Mouse (Mus musculus) spleen, adult 2 months (tissue): ENCODE data around the gene Ms4a10.

Experiments used
- CTCF ChIP-seq: fragments of 200-500 bp; IDR thresholded peaks from 2 replicates; pipeline ENCODE4 v1.5.1; 2011; ENCODE audit warnings: mild to moderate bottlenecking, inconsistent platforms; ENCODE audit not compliant: insufficient read depth, insufficient read length, insufficient replicate concordance; ENCODE audit errors: extremely low read depth
- POLR2A ChIP-seq: fragments of 200-500 bp; IDR thresholded peaks from 2 replicates; pipeline ENCODE4 v1.6.1; 2011; ENCODE audit warnings: low read depth, low read length, inconsistent platforms

DNA sequence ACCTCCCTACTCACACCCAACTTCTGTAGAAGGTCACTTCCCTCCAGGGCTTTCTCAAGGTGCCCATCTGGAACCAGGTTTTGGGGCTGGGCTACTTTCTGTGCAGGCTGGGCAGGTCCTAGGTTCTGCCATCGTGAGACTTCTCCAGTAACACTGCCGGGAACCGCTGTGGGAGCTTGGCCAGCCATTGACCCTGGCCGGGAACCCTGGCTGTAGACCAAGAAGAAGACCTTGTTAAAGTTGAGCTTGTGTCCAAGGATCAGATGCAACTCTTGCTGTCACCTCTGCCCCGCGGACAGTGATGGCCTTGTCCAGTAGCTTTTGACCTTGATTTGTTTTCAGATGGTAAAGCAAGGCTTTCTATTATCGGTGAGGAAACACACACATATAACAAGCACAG, 5.9 kb downstream of the Ms4a10 start:
- TF ChIP-seq POLR2A (no peak), CTCF (no peak)
